Mouse (Mus musculus) heart, embryonic 16.5 days (tissue): Measurements from ENCODE around the gene Arid3b. TPM values are rescaled to one million over a fixed set of nuclear protein-coding genes. Genes with fewer than 3 reads are reported as not detected.

ENCODE experiments used
- ATAC-seq: fragments of 200-750 bp; cut with Nextera tagmentation; replicated peaks from 2 replicates; pipeline ENCODE4 v1.8.0; 2017; ENCODE audit warnings: moderate number of reproducible peaks; ENCODE audit not compliant: insufficient read depth, low FRiP score; ENCODE audit errors: extremely low read depth
- H3K27ac ChIP-seq: fragments of 300-500 bp; sonication (generic); 2 replicates; pipeline ENCODE4 v1.5.1; 2014; ENCODE audit warnings: mild to moderate bottlenecking, low read length, control low read depth, moderate library complexity
- H3K27me3 ChIP-seq: fragments of 300-500 bp; sonication (generic); 2 replicates; pipeline ENCODE4 v1.6.1; 2014; ENCODE audit warnings: low read length, mixed read lengths; ENCODE audit not compliant: control insufficient read depth, insufficient read depth
- H3K36me3 ChIP-seq: fragments of 300-500 bp; sonication (generic); 2 replicates; pipeline ENCODE4 v1.6.1; 2014; ENCODE audit not compliant: control insufficient read depth, insufficient read depth
- H3K4me1 ChIP-seq: fragments of 300-500 bp; sonication (generic); 2 replicates; pipeline ENCODE4 v1.6.1; 2014; ENCODE audit warnings: low read length, mixed read lengths; ENCODE audit not compliant: control insufficient read depth, insufficient read depth
- H3K4me2 ChIP-seq: fragments of 300-500 bp; sonication (generic); 2 replicates; pipeline ENCODE4 v1.6.1; 2014; ENCODE audit warnings: low read depth, mild to moderate bottlenecking, control low read depth, low read length
- H3K4me3 ChIP-seq: fragments of 300-500 bp; sonication (generic); 2 replicates; pipeline ENCODE4 v1.5.1; 2014; ENCODE audit warnings: mild to moderate bottlenecking, control low read depth, low read length
- H3K9ac ChIP-seq: fragments of 300-500 bp; sonication (generic); 2 replicates; pipeline ENCODE4 v1.6.1; 2014; ENCODE audit warnings: low read length, control low read depth
- H3K9me3 ChIP-seq: fragments of 300-500 bp; sonication (generic); replicated peaks from 2 replicates; pipeline ENCODE4 v1.6.1; 2016; ENCODE audit warnings: low read length; ENCODE audit not compliant: control insufficient read depth
- WGBS: fragments of 180-500 bp; shearing (Covaris S2); extraction: QIAGEN DNeasy Blood & Tissue Kit; methylation state at CpG from one replicate; pipeline ENCODE4 v1.1.7; 2014; 5-methylcytosine and 5-hydroxymethylcytosine counted together
- polyA plus RNA-seq: library from polyadenylated mRNA; unstranded; fragments of >200 nt; fragmentation: Nextera tagmentation; extraction: Ambion mirVana; gene quantifications from 2 replicates; pipeline ENCODE4 v1.2.1, GENCODE M21; 2015

Gene Arid3b
- polyA plus RNA-seq, 1 experiment from 2014 or later = 8.8 TPM

GRCm38 (mm10) chr9:57775026-57775425 lies 61.6 kb downstream of the Arid3b start:
- no peaks in the 10 kb centered on the region for H3K9me3 ChIP-seq
- WGBS = 67% methylated on average over 5 of the region's 5 CpGs
- H3K27ac ChIP-seq = no peak overlapping the region
- H3K27me3 ChIP-seq = no peaks in the 10 kb centered on the region
- H3K9ac ChIP-seq = no peak overlapping the region
- peaks cover 13% of the 10 kb centered on the region for H3K4me1 ChIP-seq
- H3K36me3 ChIP-seq = no peaks in the 10 kb centered on the region
- no peak overlapping the region for H3K4me3 ChIP-seq
- ATAC-seq = no peak
- H3K4me2 ChIP-seq = no peak overlapping the region

GRCm38 (mm10) chr9:57774168-57774567 lies 62.4 kb downstream of the Arid3b start:
- no peaks in the 10 kb centered on the region for H3K9me3 ChIP-seq
- H3K27me3 ChIP-seq = no peaks in the 10 kb centered on the region
- H3K4me3 ChIP-seq = no peak overlapping the region
- H3K4me1 ChIP-seq = peaks cover 22% of the 10 kb centered on the region
- no peak overlapping the region for H3K27ac ChIP-seq
- ATAC-seq = no peak
- no peak overlapping the region for H3K9ac ChIP-seq
- 6% methylated on average over 1 of the region's 1 CpGs for WGBS
- H3K4me2 ChIP-seq = no peak overlapping the region
- no peaks in the 10 kb centered on the region for H3K36me3 ChIP-seq

GRCm38 (mm10) chr9:57773754-57774153 lies 62.8 kb downstream of the Arid3b start:
- Histone ChIP-seq H3K9ac (no peak overlapping the region), H3K9me3 (no peaks in the 10 kb centered on the region), H3K27me3 (no peaks in the 10 kb centered on the region), H3K36me3 (no peaks in the 10 kb centered on the region), H3K4me1 (peaks cover 25% of the 10 kb centered on the region), H3K27ac (no peak overlapping the region), H3K4me2 (no peak overlapping the region), H3K4me3 (no peak overlapping the region)
- 68% methylated on average over 3 of the region's 3 CpGs for WGBS
- ATAC-seq = no peak

GRCm38 (mm10) chr9:57770836-57771235 lies 65.8 kb downstream of the Arid3b start:
- Histone ChIP-seq H3K4me3 (no peak overlapping the region), H3K9me3 (no peaks in the 10 kb centered on the region), H3K27ac (peak overlapping the region; percentile 45; the same call in 1 of the 2 replicates), H3K4me1 (peaks cover 40% of the 10 kb centered on the region), H3K36me3 (no peaks in the 10 kb centered on the region), H3K4me2 (no peak overlapping the region), H3K27me3 (no peaks in the 10 kb centered on the region), H3K9ac (no peak overlapping the region)
- WGBS = 83% methylated on average over 2 of the region's 2 CpGs
- ATAC-seq = no peak

- peak overlapping the region; percentile 55 for H3K27ac ChIP-seq
- 21% methylated on average over 1 of the region's 1 CpGs for WGBS
- no peak overlapping the region for H3K9ac ChIP-seq
- H3K27me3 ChIP-seq = no peaks in the 10 kb centered on the region
- no peaks in the 10 kb centered on the region for H3K36me3 ChIP-seq
- peak; percentile 17; the same call in 1 of the 2 replicates for ATAC-seq
- H3K9me3 ChIP-seq = no peaks in the 10 kb centered on the region
- H3K4me3 ChIP-seq = no peak overlapping the region
- no peak overlapping the region for H3K4me2 ChIP-seq
- H3K4me1 ChIP-seq = peaks cover 40% of the 10 kb centered on the region
These were observed 66.4 kb downstream of the Arid3b start for GRCm38 (mm10) chr9:57770214-57770613.

GRCm38 (mm10) chr9:57769539-57770069 lies 67.0 kb downstream of the Arid3b start:
- Histone ChIP-seq H3K36me3 (no peaks in the 10 kb centered on the region), H3K9me3 (no peaks in the 10 kb centered on the region), H3K27me3 (no peaks in the 10 kb centered on the region), H3K9ac (no peak overlapping the region), H3K4me1 (peaks cover 40% of the 10 kb centered on the region), H3K4me2 (no peak overlapping the region), H3K4me3 (no peak overlapping the region), H3K27ac (peak overlapping the region; percentile 55)
- 27% methylated on average over 2 of the region's 2 CpGs for WGBS
- no peak for ATAC-seq

- Histone ChIP-seq H3K4me1 (peaks cover 57% of the 10 kb centered on the region), H3K9ac (no peak overlapping the region), H3K27me3 (no peaks in the 10 kb centered on the region), H3K9me3 (no peaks in the 10 kb centered on the region), H3K4me3 (no peak overlapping the region), H3K36me3 (no peaks in the 10 kb centered on the region), H3K4me2 (no peak overlapping the region), H3K27ac (peak overlapping the region; percentile 47)
- ATAC-seq = no peak
- 70% methylated on average over 4 of the region's 4 CpGs for WGBS
These were observed 69.4 kb downstream of the Arid3b start for GRCm38 (mm10) chr9:57767231-57767630.

GRCm38 (mm10) chr9:57766431-57766830 lies 70.2 kb downstream of the Arid3b start:
- Histone ChIP-seq H3K4me2 (peak overlapping the region; percentile 94), H3K4me3 (peak overlapping the region; percentile 91), H3K9me3 (no peaks in the 10 kb centered on the region), H3K27me3 (no peaks in the 10 kb centered on the region), H3K4me1 (peaks cover 62% of the 10 kb centered on the region), H3K36me3 (no peaks in the 10 kb centered on the region), H3K27ac (peak overlapping the region; percentile 98), H3K9ac (peak overlapping the region; percentile 96; the same call in 1 of the 2 replicates)
- no peak for ATAC-seq
- WGBS = 45% methylated on average over 6 of the region's 6 CpGs

- Histone ChIP-seq H3K4me3 (peak within 1 kb of the TSS; percentile 91), H3K36me3 (peaks cover 6% of the 10 kb centered on the region), H3K27ac (peak within 1 kb of the TSS; percentile 98), H3K4me1 (peaks cover 59% of the 10 kb centered on the region), H3K9me3 (no peaks in the 10 kb centered on the region), H3K27me3 (no peaks in the 10 kb centered on the region), H3K9ac (peak within 1 kb of the TSS; percentile 96), H3K4me2 (peak within 1 kb of the TSS; percentile 94)
- ATAC-seq = peak; percentile 30
- WGBS = under 1% methylated on average over 92 of the region's 93 CpGs
These were observed 70.9 kb downstream of the Arid3b start, which contains the start of gene Clk3 for GRCm38 (mm10) chr9:57765364-57766351. Gene Clk3 (minus strand): TSS chr9:57765860.
